Mouse (Mus musculus) cortical plate, adult 2 months (tissue): ENCODE data around the gene Ntm.

Source experiments
- CTCF ChIP-seq: fragments of 200-500 bp; IDR thresholded peaks from 2 replicates; pipeline ENCODE4 v1.5.1; 2011; ENCODE audit warnings: mild to moderate bottlenecking, control low read depth, low read length; ENCODE audit not compliant: insufficient read depth; ENCODE audit errors: extremely low read depth
- POLR2A ChIP-seq: fragments of 200-500 bp; IDR thresholded peaks from 2 replicates; pipeline ENCODE4 v1.6.1; 2011; ENCODE audit warnings: mild to moderate bottlenecking, low read length, control low read depth; ENCODE audit not compliant: insufficient read depth; ENCODE audit errors: extremely low read depth

- TF ChIP-seq CTCF (no peak), POLR2A (no peak)
These were observed 904.1 kb downstream of the Ntm start for GRCm38 (mm10) chr9:29058811-29059210.
